Mouse (Mus musculus) gastrocnemius, adult 8-10 months (tissue): ENCODE results near the gene Clec3b. TPM values are rescaled to one million over a fixed set of nuclear protein-coding genes. Genes with fewer than 3 reads are reported as not detected.

Experiments used
- DNase-seq, 2 experiments: peaks; one replicate each; pipeline ENCODE4 v3.0.0; 2022; ENCODE audit warnings: low spot score in 2 of 2
- total RNA-seq, 4 experiments: library from RNA; stranded (reverse); gene quantifications; 2 replicates each; pipeline ENCODE4 v1.2.4; 2022

The Clec3b gene
- total RNA-seq, 4 experiments from 2014 or later = 24.5 to 33.6 (median 28.6) TPM

- DNase-seq = no peak
Measured at GRCm38 (mm10) chr9:123152026-123152425, 1.3 kb downstream of the Clec3b start.

- peak; percentile 45 to 63 for DNase-seq
Measured at GRCm38 (mm10) chr9:123153121-123153520, 2.4 kb downstream of the Clec3b start.

- DNase-seq = peak; percentile 65 to 75
Measured at GRCm38 (mm10) chr9:123156910-123157361, 6.2 kb downstream of the Clec3b start.

- DNase-seq = peak; percentile 41 to 53
Measured at GRCm38 (mm10) chr9:123157699-123158098, 7.0 kb downstream of the Clec3b start.

- DNase-seq = no peak
Measured at GRCm38 (mm10) chr9:123158125-123158836, 7.5 kb downstream of the Clec3b start.

- no peak for DNase-seq
Measured at GRCm38 (mm10) chr9:123159330-123159729, 8.6 kb downstream of the Clec3b start.

- no peak for DNase-seq
Measured at GRCm38 (mm10) chr9:123161792-123162191, 11.0 kb downstream of the Clec3b start.

- DNase-seq = no peak
Measured at GRCm38 (mm10) chr9:123162985-123163694, 12.4 kb downstream of the Clec3b start.

GRCm38 (mm10) chr9:123165781-123166443 is 15.2 kb downstream of the Clec3b start:
- no peak for DNase-seq

GRCm38 (mm10) chr9:123173760-123174159 is 23.0 kb downstream of the Clec3b start:
- DNase-seq = no peak

- no peak for DNase-seq
Measured at GRCm38 (mm10) chr9:123174356-123174755, 23.6 kb downstream of the Clec3b start.

- DNase-seq = no peak
Measured at GRCm38 (mm10) chr9:123177380-123178048, 26.8 kb downstream of the Clec3b start.

- no peak for DNase-seq
Measured at GRCm38 (mm10) chr9:123180003-123180402, 29.3 kb downstream of the Clec3b start.

- no peak for DNase-seq
Measured at GRCm38 (mm10) chr9:123183226-123183625, 32.5 kb downstream of the Clec3b start.

- DNase-seq = no peak
Measured at GRCm38 (mm10) chr9:123185546-123185945, 34.8 kb downstream of the Clec3b start.

GRCm38 (mm10) chr9:123186151-123186550 is 35.4 kb downstream of the Clec3b start:
- DNase-seq = no peak

- DNase-seq = no peak
Measured at GRCm38 (mm10) chr9:123187589-123187988, 36.8 kb downstream of the Clec3b start.

- no peak for DNase-seq
Measured at GRCm38 (mm10) chr9:123188271-123188670, 37.5 kb downstream of the Clec3b start.

- DNase-seq = no peak
Measured at GRCm38 (mm10) chr9:123200116-123200515, 49.4 kb downstream of the Clec3b start.

- DNase-seq = no peak
Measured at GRCm38 (mm10) chr9:123206526-123206925, 55.8 kb downstream of the Clec3b start.

GRCm38 (mm10) chr9:123206948-123207347 is 56.2 kb downstream of the Clec3b start:
- DNase-seq = no peak
